Mouse (Mus musculus) testis, adult 2 months (tissue): Measurements from ENCODE around the gene Dchs2.

Experiments used
- CTCF ChIP-seq: fragments of 200-500 bp; IDR thresholded peaks from 2 replicates; pipeline ENCODE4 v1.5.1; 2012; ENCODE audit warnings: low read depth, mild to moderate bottlenecking, inconsistent platforms, low read length, moderate library complexity; ENCODE audit not compliant: control insufficient read depth, insufficient read depth, insufficient replicate concordance
- POLR2A ChIP-seq: fragments of 200-500 bp; IDR thresholded peaks from 2 replicates; pipeline ENCODE4 v1.6.1; 2012; ENCODE audit warnings: low read depth, mild to moderate bottlenecking, inconsistent platforms, low read length, moderate library complexity; ENCODE audit not compliant: control insufficient read depth

- no peak for TF ChIP-seq POLR2A
- no peak for TF ChIP-seq CTCF
These were observed 738 bp downstream of the Dchs2 start for GRCm38 (mm10) chr3:83128449-83128922.
